Mouse (Mus musculus) myocyte (in vitro differentiated cells): ENCODE data around the gene Ttc21b. TPM values are rescaled to one million over a fixed set of nuclear protein-coding genes. Genes with fewer than 3 reads are reported as not detected.

Experiments
- H3K27me3 ChIP-seq: one replicate; pipeline ENCODE4 v1.6.1; 2011; ENCODE audit not compliant: control insufficient read depth, insufficient read depth, insufficient read length
- H3K36me3 ChIP-seq: one replicate; pipeline ENCODE4 v1.6.1; 2011; ENCODE audit not compliant: control insufficient read depth, insufficient read depth
- H3K4me2 ChIP-seq: one replicate; pipeline ENCODE4 v1.6.1; 2011; ENCODE audit warnings: low read depth, control low read depth
- H3K4me3 ChIP-seq: one replicate; pipeline ENCODE4 v1.5.1; 2011; ENCODE audit warnings: mild to moderate bottlenecking, control low read depth, moderate library complexity
- H3K79me2 ChIP-seq: one replicate; pipeline ENCODE4 v1.6.1; 2011; ENCODE audit not compliant: control insufficient read depth, insufficient read depth
- H3ac ChIP-seq: one replicate; pipeline ENCODE4 v1.6.1; 2011; ENCODE audit not compliant: control insufficient read depth, insufficient read length
- CEBPB ChIP-seq: IDR thresholded peaks from 2 replicates; pipeline ENCODE4 v1.6.1; 2011; ENCODE audit warnings: mild to moderate bottlenecking, moderate library complexity; ENCODE audit not compliant: poor library complexity, insufficient read depth, severe bottlenecking
- E2F4 ChIP-seq: IDR thresholded peaks from one replicate; pipeline ENCODE4 v1.6.1; 2011; ENCODE audit warnings: mild to moderate bottlenecking, control low read depth, moderate library complexity; ENCODE audit not compliant: insufficient read depth
- MAX ChIP-seq: IDR thresholded peaks from one replicate; pipeline ENCODE4 v1.6.1; 2011; ENCODE audit warnings: low read depth, mild to moderate bottlenecking, control low read depth
- MYOD1 ChIP-seq, 3 experiments: IDR thresholded peaks; one replicate each; pipeline ENCODE4 v1.6.1; 2011; ENCODE audit warnings: control low read depth in 2 of 3, low read depth in 2 of 3, mild to moderate bottlenecking in 2 of 3, moderate library complexity in 1 of 3; ENCODE audit not compliant: insufficient read length in 2 of 3, control insufficient read depth in 1 of 3
- MYOG ChIP-seq, 3 experiments: IDR thresholded peaks; one replicate each; pipeline ENCODE4 v1.6.1; 2011; ENCODE audit warnings: control low read depth in 2 of 3, low read depth in 2 of 3, mild to moderate bottlenecking in 2 of 3; ENCODE audit not compliant: insufficient read length in 2 of 3, control insufficient read depth in 1 of 3, insufficient read depth in 1 of 3
- POLR2A ChIP-seq: IDR thresholded peaks from one replicate; pipeline ENCODE4 v1.6.1; 2011; ENCODE audit warnings: low read depth, mild to moderate bottlenecking, control low read depth, moderate library complexity; ENCODE audit not compliant: insufficient read length
- POLR2AphosphoS2 ChIP-seq: IDR thresholded peaks from one replicate; pipeline ENCODE4 v1.6.1; 2011; ENCODE audit warnings: low read depth, control low read depth; ENCODE audit not compliant: insufficient read length
- REST ChIP-seq: IDR thresholded peaks from one replicate; pipeline ENCODE4 v1.6.1; 2011; ENCODE audit warnings: mild to moderate bottlenecking, control low read depth, moderate library complexity; ENCODE audit not compliant: insufficient read depth, insufficient read length
- SRF ChIP-seq: IDR thresholded peaks from one replicate; pipeline ENCODE4 v1.6.1; 2011; ENCODE audit warnings: low read depth; ENCODE audit not compliant: control insufficient read depth, insufficient read length
- TCF12 ChIP-seq: IDR thresholded peaks from one replicate; pipeline ENCODE4 v1.6.1; 2011; ENCODE audit warnings: mild to moderate bottlenecking, control low read depth; ENCODE audit not compliant: poor library complexity, insufficient read depth, severe bottlenecking
- TCF3 ChIP-seq: IDR thresholded peaks from one replicate; pipeline ENCODE4 v1.6.1; 2011; ENCODE audit warnings: low read depth, control low read depth; ENCODE audit not compliant: insufficient read length
- USF1 ChIP-seq: IDR thresholded peaks from one replicate; pipeline ENCODE4 v1.6.1; 2011; ENCODE audit warnings: low read depth, mild to moderate bottlenecking, control low read depth, moderate library complexity
- polyA plus RNA-seq: library from polyadenylated mRNA; unstranded; fragments of >200 nt; fragmentation: generic; extraction: Trizol; gene quantifications from one replicate; pipeline ENCODE4 v1.2.1, GENCODE M21; 2012; ENCODE audit warnings: missing spikeins

The Ttc21b gene
- 3.3 TPM for polyA plus RNA-seq

GRCm38 (mm10) chr2:66256220-66257131, at the start of gene Ttc21b:
Gene Ttc21b (minus strand): TSS chr2:66256617.
- Histone ChIP-seq H3ac (peak within 1 kb of the TSS; percentile 23), H3K79me2 (no peaks in the 10 kb centered on the region), H3K4me2 (peak within 1 kb of the TSS; percentile 97), H3K36me3 (no peaks in the 10 kb centered on the region), H3K4me3 (peak within 1 kb of the TSS; percentile 50), H3K27me3 (no peaks in the 10 kb centered on the region)
- TF ChIP-seq E2F4, result no peak
- no peak for TF ChIP-seq REST
- TF ChIP-seq SRF, result no peak
- peak; percentile 9 for TF ChIP-seq USF1
- TF ChIP-seq MAX, result peak; percentile 59
- TF ChIP-seq TCF3, result no peak
- peak; percentile 93 for TF ChIP-seq CEBPB
- peak; percentile 42 for TF ChIP-seq POLR2A
- TF ChIP-seq MYOD1 (IDR thresholded peaks at IDR 0.05; ENCODE audit: control insufficient read depth in 1 of 3, insufficient read length in 2 of 3, low read depth in 2 of 3), result peak in 1 of 3 experiments; percentile 8
- no peak for TF ChIP-seq MYOG (IDR thresholded peaks at IDR 0.05; ENCODE audit: control insufficient read depth in 1 of 3, insufficient read depth in 1 of 3, insufficient read length in 2 of 3, low read depth in 2 of 3)
- TF ChIP-seq POLR2AphosphoS2, result no peak
- TF ChIP-seq TCF12, result no peak

GRCm38 (mm10) chr2:66272551-66272950, 16.1 kb upstream of the Ttc21b start:
- Histone ChIP-seq H3K4me2 (no peak overlapping the region), H3ac (no peak overlapping the region), H3K27me3 (no peaks in the 10 kb centered on the region), H3K4me3 (no peak overlapping the region), H3K36me3 (no peaks in the 10 kb centered on the region), H3K79me2 (no peaks in the 10 kb centered on the region)
- no peak for TF ChIP-seq MAX
- no peak for TF ChIP-seq POLR2A
- TF ChIP-seq CEBPB, result no peak
- no peak for TF ChIP-seq POLR2AphosphoS2
- TF ChIP-seq SRF, result no peak
- no peak for TF ChIP-seq TCF12
- no peak for TF ChIP-seq MYOG (IDR thresholded peaks at IDR 0.05; ENCODE audit: control insufficient read depth in 1 of 3, insufficient read depth in 1 of 3, insufficient read length in 2 of 3, low read depth in 2 of 3)
- no peak for TF ChIP-seq E2F4
- TF ChIP-seq TCF3, result no peak
- no peak for TF ChIP-seq USF1
- no peak for TF ChIP-seq REST
- TF ChIP-seq MYOD1 (IDR thresholded peaks at IDR 0.05; ENCODE audit: control insufficient read depth in 1 of 3, insufficient read length in 2 of 3, low read depth in 2 of 3), result no peak

GRCm38 (mm10) chr2:66244013-66244412, 12.4 kb downstream of the Ttc21b start:
- Histone ChIP-seq H3K27me3 (no peaks in the 10 kb centered on the region), H3K4me2 (no peak overlapping the region), H3K4me3 (no peak overlapping the region), H3K79me2 (no peaks in the 10 kb centered on the region), H3ac (no peak overlapping the region), H3K36me3 (peaks cover 9% of the 10 kb centered on the region)
- TF ChIP-seq MAX (no peak), MYOG (IDR thresholded peaks at IDR 0.05; ENCODE audit: control insufficient read depth in 1 of 3, insufficient read depth in 1 of 3, insufficient read length in 2 of 3, low read depth in 2 of 3) (no peak), SRF (no peak), POLR2A (no peak)

GRCm38 (mm10) chr2:66240334-66240733, 16.1 kb downstream of the Ttc21b start:
- Histone ChIP-seq H3K79me2 (no peaks in the 10 kb centered on the region), H3K36me3 (no peaks in the 10 kb centered on the region), H3K4me3 (no peak overlapping the region), H3ac (no peak overlapping the region), H3K27me3 (no peaks in the 10 kb centered on the region), H3K4me2 (no peak overlapping the region)
- no peak for TF ChIP-seq MYOG (IDR thresholded peaks at IDR 0.05; ENCODE audit: control insufficient read depth in 1 of 3, insufficient read depth in 1 of 3, insufficient read length in 2 of 3, low read depth in 2 of 3)
- TF ChIP-seq E2F4, result no peak

GRCm38 (mm10) chr2:66238886-66239285, 17.5 kb downstream of the Ttc21b start:
- no peak overlapping the region for H3ac ChIP-seq
- no peak overlapping the region for H3K4me3 ChIP-seq
- H3K36me3 ChIP-seq, result no peaks in the 10 kb centered on the region
- H3K79me2 ChIP-seq, result no peaks in the 10 kb centered on the region
- no peak for TF ChIP-seq TCF3
- TF ChIP-seq POLR2A, result no peak
- no peak for TF ChIP-seq POLR2AphosphoS2
- no peak for TF ChIP-seq E2F4
- no peak for TF ChIP-seq MAX
- TF ChIP-seq MYOG (IDR thresholded peaks at IDR 0.05; ENCODE audit: control insufficient read depth in 1 of 3, insufficient read depth in 1 of 3, insufficient read length in 2 of 3, low read depth in 2 of 3), result no peak
- TF ChIP-seq MYOD1 (IDR thresholded peaks at IDR 0.05; ENCODE audit: control insufficient read depth in 1 of 3, insufficient read length in 2 of 3, low read depth in 2 of 3), result no peak
- TF ChIP-seq TCF12, result no peak
- TF ChIP-seq SRF, result no peak
- no peak for TF ChIP-seq CEBPB
- no peak for TF ChIP-seq REST
- no peak for TF ChIP-seq USF1
- no peak overlapping the region for H3K4me2 ChIP-seq
- no peaks in the 10 kb centered on the region for H3K27me3 ChIP-seq
